Mouse (Mus musculus) stomach, embryonic 14.5 days (tissue): ENCODE measurements around the gene Mad2l2. TPM values are rescaled to one million over a fixed set of nuclear protein-coding genes. Genes with fewer than 3 reads are reported as not detected.

Experiments used
- ATAC-seq: fragments of 200-750 bp; cut with Nextera tagmentation; 2 replicates; pipeline ENCODE4 v1.8.0; 2017; ENCODE audit warnings: low read depth, moderate TSS enrichment; ENCODE audit not compliant: insufficient number of reproducible peaks, insufficient read depth, low FRiP score
- H3K27ac ChIP-seq: fragments of 300-500 bp; sonication (generic); 2 replicates; pipeline ENCODE4 v1.5.1; 2014; ENCODE audit warnings: mild to moderate bottlenecking, low read length, moderate library complexity, mixed read lengths
- H3K27me3 ChIP-seq: fragments of 300-500 bp; sonication (generic); 2 replicates; pipeline ENCODE4 v1.6.1; 2014; ENCODE audit warnings: low read length, control low read depth, mixed read lengths; ENCODE audit not compliant: control insufficient read depth, insufficient read depth
- H3K36me3 ChIP-seq: fragments of 300-500 bp; sonication (generic); 2 replicates; pipeline ENCODE4 v1.6.1; 2014; ENCODE audit warnings: mild to moderate bottlenecking, control low read depth, low read length, moderate library complexity, mixed read lengths; ENCODE audit not compliant: control insufficient read depth, insufficient read depth
- H3K4me1 ChIP-seq: fragments of 300-500 bp; sonication (generic); 2 replicates; pipeline ENCODE4 v1.6.1; 2014; ENCODE audit warnings: low read length, control low read depth, mixed read lengths; ENCODE audit not compliant: control insufficient read depth, insufficient read depth
- H3K4me2 ChIP-seq: fragments of 300-500 bp; sonication (generic); replicated peaks from 2 replicates; pipeline ENCODE4 v1.6.1; 2014; ENCODE audit warnings: low read depth, low read length, control low read depth
- H3K4me3 ChIP-seq: fragments of 300-500 bp; sonication (generic); 2 replicates; pipeline ENCODE4 v1.5.1; 2014; ENCODE audit warnings: low read depth, low read length, control low read depth
- H3K9ac ChIP-seq: fragments of 300-500 bp; sonication (generic); replicated peaks from 2 replicates; pipeline ENCODE4 v1.6.1; 2014; ENCODE audit warnings: low read depth, mild to moderate bottlenecking, control low read depth, low read length, moderate library complexity, mixed read lengths
- H3K9me3 ChIP-seq: fragments of 300-500 bp; sonication (generic); 2 replicates; pipeline ENCODE4 v1.6.1; 2016; ENCODE audit warnings: low read depth, low read length, control low read depth; ENCODE audit not compliant: control insufficient read depth
- WGBS: fragments of 180-500 bp; shearing (Covaris S2); extraction: QIAGEN DNeasy Blood & Tissue Kit; methylation state at CpG from one replicate; pipeline ENCODE4 v1.1.7; 2014; 5-methylcytosine and 5-hydroxymethylcytosine counted together
- polyA plus RNA-seq: library from polyadenylated mRNA; unstranded; fragments of >200 nt; fragmentation: Nextera tagmentation; extraction: Ambion mirVana; gene quantifications from 2 replicates; pipeline ENCODE4 v1.2.1, GENCODE M21; 2014

The Mad2l2 gene
- polyA plus RNA-seq, 1 experiment from 2014 or later: 51.2 TPM

- Histone ChIP-seq H3K4me1 (no peaks in the 10 kb centered on the region), H3K9me3 (no peaks in the 10 kb centered on the region), H3K4me2 (no peak overlapping the region), H3K4me3 (no peak overlapping the region), H3K36me3 (no peaks in the 10 kb centered on the region), H3K27me3 (no peaks in the 10 kb centered on the region; the same call in 1 of the 2 replicates), H3K27ac (no peak overlapping the region), H3K9ac (no peak overlapping the region)
- 74% methylated on average over 3 of the region's 3 CpGs for WGBS
- ATAC-seq: no peak
Measured at GRCm38 (mm10) chr4:148122694-148123066, 7.5 kb upstream of the Mad2l2 start.

GRCm38 (mm10) chr4:148128241-148128640 lies 1.9 kb upstream of the Mad2l2 start:
- 56% methylated on average over 1 of the region's 1 CpGs for WGBS

GRCm38 (mm10) chr4:148128672-148129071 lies 1.5 kb upstream of the Mad2l2 start:
- ATAC-seq: no peak
- WGBS: 70% methylated on average over 2 of the region's 2 CpGs
- Histone ChIP-seq H3K27ac (no peak overlapping the region), H3K4me1 (peaks cover 5% of the 10 kb centered on the region; the same call in 1 of the 2 replicates), H3K9me3 (no peaks in the 10 kb centered on the region), H3K4me3 (no peak overlapping the region), H3K27me3 (peaks cover 20% of the 10 kb centered on the region), H3K4me2 (no peak overlapping the region), H3K9ac (no peak overlapping the region), H3K36me3 (no peaks in the 10 kb centered on the region)

More at GRCm38 (mm10) chr4:148128241-148128640, 1.9 kb upstream of the Mad2l2 start:
- Histone ChIP-seq H3K4me2 (no peak overlapping the region), H3K9me3 (no peaks in the 10 kb centered on the region), H3K27ac (no peak overlapping the region), H3K4me1 (peaks cover 5% of the 10 kb centered on the region; the same call in 1 of the 2 replicates), H3K9ac (no peak overlapping the region), H3K36me3 (no peaks in the 10 kb centered on the region), H3K27me3 (peaks cover 20% of the 10 kb centered on the region), H3K4me3 (no peak overlapping the region)
- no peak for ATAC-seq

- peak within 1 kb of the TSS; percentile 11; the same call in 1 of the 2 replicates for H3K27ac ChIP-seq
Measured at GRCm38 (mm10) chr4:148130561-148131413, 603 bp downstream of the Mad2l2 start, which contains the start of gene Draxin. Draxin (minus strand) TSS chr4:148130698.

GRCm38 (mm10) chr4:148131497-148132081 lies 1.4 kb downstream of the Mad2l2 start:
- no peak overlapping the region for H3K9ac ChIP-seq
- no peaks in the 10 kb centered on the region for H3K9me3 ChIP-seq
- no peak overlapping the region for H3K27ac ChIP-seq
- H3K4me3 ChIP-seq: peak overlapping the region; percentile 67
- no peaks in the 10 kb centered on the region for H3K36me3 ChIP-seq
- WGBS: 1% methylated on average over 21 of the region's 21 CpGs
- H3K4me2 ChIP-seq: peak overlapping the region; percentile 99
- H3K4me1 ChIP-seq: peaks cover 5% of the 10 kb centered on the region; the same call in 1 of the 2 replicates
- peak; percentile 31; the same call in 1 of the 2 replicates for ATAC-seq
- H3K27me3 ChIP-seq: peaks cover 20% of the 10 kb centered on the region

More at GRCm38 (mm10) chr4:148130561-148131413, 603 bp downstream of the Mad2l2 start, which contains the start of gene Draxin:
- Histone ChIP-seq H3K9me3 (no peaks in the 10 kb centered on the region), H3K9ac (peak within 1 kb of the TSS; percentile 61; the same call in 1 of the 2 replicates), H3K27me3 (peaks cover 20% of the 10 kb centered on the region), H3K4me3 (peak within 1 kb of the TSS; percentile 67), H3K4me2 (peak within 1 kb of the TSS; percentile 99), H3K4me1 (peaks cover 5% of the 10 kb centered on the region; the same call in 1 of the 2 replicates), H3K36me3 (no peaks in the 10 kb centered on the region)
- WGBS: under 1% methylated on average over 81 of the region's 87 CpGs
- peak; percentile 94 for ATAC-seq

GRCm38 (mm10) chr4:148134988-148135387 lies 4.8 kb downstream of the Mad2l2 start:
- Histone ChIP-seq H3K4me3 (no peak overlapping the region), H3K36me3 (no peaks in the 10 kb centered on the region), H3K9me3 (no peaks in the 10 kb centered on the region), H3K4me1 (peaks cover 5% of the 10 kb centered on the region; the same call in 1 of the 2 replicates), H3K4me2 (no peak overlapping the region), H3K9ac (no peak overlapping the region), H3K27me3 (peaks cover 6% of the 10 kb centered on the region), H3K27ac (no peak overlapping the region)
- 78% methylated on average over 8 of the region's 8 CpGs for WGBS
- ATAC-seq: no peak

GRCm38 (mm10) chr4:148137503-148137902 lies 7.3 kb downstream of the Mad2l2 start:
- Histone ChIP-seq H3K9ac (no peak overlapping the region), H3K9me3 (no peaks in the 10 kb centered on the region), H3K4me1 (0 out of 2 replicates have a peak, but pooled peaks cover 3% of the 10 kb centered on the region), H3K27ac (no peak overlapping the region), H3K27me3 (no peaks in the 10 kb centered on the region), H3K4me3 (no peak overlapping the region), H3K36me3 (no peaks in the 10 kb centered on the region), H3K4me2 (no peak overlapping the region)
- no peak for ATAC-seq
- 68% methylated on average over 8 of the region's 8 CpGs for WGBS

- Histone ChIP-seq H3K4me2 (peak overlapping the region; percentile 97), H3K36me3 (no peaks in the 10 kb centered on the region), H3K4me3 (peak overlapping the region; percentile 66), H3K9me3 (no peaks in the 10 kb centered on the region), H3K9ac (peak overlapping the region; percentile 42; the same call in 1 of the 2 replicates), H3K27ac (peak overlapping the region; percentile 82), H3K27me3 (no peaks in the 10 kb centered on the region), H3K4me1 (0 out of 2 replicates have a peak, but pooled peaks cover 3% of the 10 kb centered on the region)
- no peak; the same call in 1 of the 2 replicates for ATAC-seq
- WGBS: 1% methylated on average over 12 of the region's 12 CpGs
Measured at GRCm38 (mm10) chr4:148139767-148140097, 9.5 kb downstream of the Mad2l2 start.
